Mouse (Mus musculus) urinary bladder, postnatal 36 days (tissue): ENCODE measurements at regions not wholly inside any gene's neighbourhood (a gene's known extent, or its start where the extent isn't known, plus 50 kb on each side); places are given as distances from the start of the nearest gene placed in this dataset.

Experiments
- DNase-seq, 2 experiments: peaks; one replicate each; pipeline ENCODE4 v3.0.0; 2022; ENCODE audit warnings: low spot score in 2 of 2, mixed read lengths in 1 of 2

- no peak for DNase-seq
These were observed 49.9 kb upstream of the Eed start for GRCm38 (mm10) chr7:90030486-90031250.

DNA sequence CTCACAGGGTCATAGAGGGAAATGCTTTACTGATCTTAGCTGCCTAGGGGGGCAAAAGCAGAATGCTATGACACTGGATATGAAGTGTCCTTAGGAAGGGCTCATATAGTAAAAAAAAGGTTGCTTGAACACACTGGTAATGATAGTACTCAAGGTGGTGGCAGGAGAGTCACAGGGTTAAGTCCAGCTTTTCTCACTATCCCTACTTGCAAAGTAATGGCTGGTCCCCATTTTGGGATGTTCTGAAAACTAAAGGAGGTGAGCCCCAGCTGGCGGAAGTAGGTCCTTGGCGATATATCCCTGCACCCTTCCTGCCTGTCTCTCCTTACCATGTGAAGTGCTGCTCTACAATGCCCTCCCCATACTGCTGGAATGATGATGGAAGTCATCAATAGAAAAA lies 52.3 kb upstream of the Eed start:
- no peak for DNase-seq

- DNase-seq = no peak
These were observed 53.0 kb upstream of the Eed start for GRCm38 (mm10) chr7:90033640-90034312.

DNA sequence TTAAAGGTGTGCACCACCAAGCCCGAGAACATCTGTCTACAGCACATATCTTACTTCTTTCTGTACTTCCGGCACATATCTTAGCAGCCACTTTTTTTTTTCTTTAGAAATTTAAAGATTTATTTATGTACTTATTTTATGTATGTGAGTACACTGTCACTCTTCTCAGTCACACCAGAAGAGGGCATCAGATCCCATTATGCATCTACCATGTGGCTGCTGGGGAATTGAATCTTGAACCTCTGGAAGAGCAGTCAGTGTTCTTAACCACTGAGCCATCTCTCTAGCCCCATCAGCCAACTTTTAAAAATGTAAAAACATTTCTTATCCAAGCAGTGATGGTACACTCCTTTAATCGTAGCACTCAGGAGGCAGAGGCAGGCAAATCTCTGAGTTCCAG lies 53.7 kb upstream of the Eed start:
- no peak for DNase-seq

GRCm38 (mm10) chr7:90035396-90035795 lies 54.6 kb upstream of the Eed start:
- no peak for DNase-seq

GRCm38 (mm10) chr7:90037736-90038135 lies 57.0 kb upstream of the Eed start:
- no peak for DNase-seq

GRCm38 (mm10) chr7:90039504-90039903 lies 58.7 kb upstream of the Eed start:
- no peak for DNase-seq

GRCm38 (mm10) chr7:90040581-90041340 lies 60.0 kb upstream of the Eed start:
- peak in 1 of 2 experiments; percentile 80 for DNase-seq

DNA sequence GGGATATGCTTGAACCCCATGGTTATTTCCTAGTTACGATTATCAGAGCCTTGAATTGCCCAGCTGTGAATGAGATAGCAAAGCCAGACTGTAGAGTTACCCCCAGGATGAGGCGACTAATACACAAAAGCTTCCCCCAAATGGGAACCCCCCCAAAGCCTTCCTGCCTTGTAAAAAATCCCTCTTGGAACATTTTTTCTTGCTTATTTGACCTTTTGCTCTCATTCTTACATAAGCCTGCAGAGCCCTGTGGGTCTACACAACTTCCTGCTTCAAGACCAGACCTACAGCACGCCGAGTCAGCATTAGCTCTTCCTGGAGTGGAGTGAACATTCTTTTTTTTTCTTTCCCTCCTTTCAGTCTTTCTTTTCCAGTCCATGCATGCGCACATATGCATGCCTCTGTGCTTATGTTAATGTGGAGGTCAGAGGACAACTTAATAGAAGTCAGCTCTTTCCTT lies 60.8 kb upstream of the Eed start:
- DNase-seq = no peak

DNA sequence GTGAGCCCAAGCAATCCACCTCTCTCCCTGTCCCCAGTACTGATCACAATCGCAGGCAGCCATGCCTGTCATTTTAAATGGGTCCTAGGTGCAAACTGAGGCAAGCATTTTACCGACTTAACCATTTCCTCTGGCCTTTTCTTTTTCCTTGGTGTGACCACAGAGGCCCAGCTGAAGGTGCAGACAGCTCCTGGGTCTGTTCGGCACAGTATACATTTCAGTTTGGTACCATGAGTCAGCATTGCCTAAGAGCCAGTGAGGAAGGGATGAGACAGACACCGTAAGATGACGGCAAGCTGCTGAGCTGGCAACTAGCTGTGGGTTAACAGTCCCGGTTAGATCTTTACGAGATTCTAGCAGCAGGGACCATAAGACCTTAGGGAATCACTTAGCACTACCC lies 61.6 kb upstream of the Eed start:
- no peak for DNase-seq

DNA sequence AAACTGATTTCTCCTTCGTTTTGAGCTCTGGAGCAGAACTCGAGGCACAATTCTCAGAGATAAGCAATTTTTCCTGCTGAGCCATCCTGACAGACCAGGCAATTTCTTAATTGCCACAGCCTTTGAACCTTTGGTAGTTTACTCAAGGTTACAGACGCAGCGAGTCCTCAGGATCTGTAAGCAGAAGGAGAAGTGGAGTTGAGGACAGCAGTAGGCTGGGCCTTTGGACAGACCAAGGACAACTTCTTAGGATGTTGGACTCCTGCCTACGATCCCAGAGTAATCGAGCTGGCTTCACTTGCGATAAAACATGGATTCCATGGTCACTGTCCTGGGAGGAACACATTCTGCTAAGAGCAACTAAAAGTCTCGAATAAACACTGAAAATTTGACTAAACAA lies 62.7 kb upstream of the Eed start:
- no peak for DNase-seq

GRCm38 (mm10) chr7:90044100-90044698 lies 63.4 kb upstream of the Eed start:
- no peak for DNase-seq

GRCm38 (mm10) chr7:90045208-90045800 lies 64.5 kb upstream of the Eed start:
- no peak for DNase-seq

- no peak for DNase-seq
These were observed 65.4 kb upstream of the Eed start for GRCm38 (mm10) chr7:90046228-90046627.

- DNase-seq = no peak
These were observed 66.1 kb upstream of the Eed start for GRCm38 (mm10) chr7:90046862-90047261.

DNA sequence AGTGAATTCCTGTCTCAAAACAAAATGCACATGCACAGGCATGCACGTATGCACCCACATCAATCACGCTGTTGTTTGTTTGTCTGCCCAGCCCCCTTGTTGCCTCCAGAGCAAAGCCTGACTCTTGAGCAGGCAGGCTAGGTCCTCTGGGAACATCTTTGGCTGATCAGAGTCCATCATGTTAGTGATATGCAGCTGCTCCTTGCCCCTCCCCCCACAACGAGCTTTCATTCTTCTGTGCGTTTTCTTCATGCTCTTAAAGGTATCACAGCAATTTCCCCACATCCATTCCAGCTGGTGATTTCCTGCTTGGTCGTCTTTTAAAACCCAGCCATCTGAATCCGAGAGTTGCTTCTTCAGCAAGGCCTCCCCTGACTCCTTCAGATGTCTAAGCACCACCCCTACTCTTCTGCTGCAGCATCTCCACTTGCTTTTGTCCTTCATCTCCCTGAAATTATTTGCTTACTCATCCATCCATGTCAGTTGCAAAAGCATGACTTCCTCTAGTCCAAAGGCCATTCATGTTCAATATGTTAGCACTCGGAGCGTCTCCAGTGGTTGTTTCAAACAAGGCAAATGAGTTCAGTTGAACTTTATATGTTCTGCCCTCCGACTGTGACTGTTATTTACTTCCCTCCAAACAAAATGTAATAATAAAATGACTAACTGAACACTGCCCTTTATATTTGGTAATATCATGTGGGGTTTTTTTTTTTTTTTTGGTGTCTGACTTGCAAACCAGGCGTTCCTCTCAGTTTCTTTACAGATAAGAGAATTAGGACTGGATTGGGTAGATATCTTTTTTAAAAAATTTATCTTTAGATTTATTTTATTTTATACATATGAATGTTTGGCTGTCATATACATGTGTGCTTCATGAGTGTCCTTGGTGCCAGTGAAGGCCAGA lies 67.9 kb upstream of the Eed start:
- no peak for DNase-seq

DNA sequence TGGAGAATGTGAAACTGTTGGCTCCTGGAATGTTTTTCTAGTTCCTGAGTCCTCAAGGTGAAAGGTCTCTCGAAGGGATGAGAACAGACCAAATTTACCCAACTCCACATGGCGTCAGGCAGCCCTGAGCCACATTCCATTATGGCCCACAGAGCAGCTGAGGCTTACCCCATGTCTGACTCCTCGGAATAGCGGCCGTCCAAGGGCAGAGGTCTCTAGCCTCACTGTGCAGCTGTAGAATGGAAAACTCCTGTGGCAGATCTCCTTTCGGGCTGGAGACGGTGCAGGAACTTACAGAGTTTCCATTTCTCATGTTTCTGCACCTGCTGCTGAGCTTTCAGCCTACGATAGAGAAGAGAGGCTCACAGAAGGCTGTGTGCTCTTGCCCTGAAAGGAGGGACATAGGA lies 69.1 kb upstream of the Eed start:
- no peak for DNase-seq

DNA sequence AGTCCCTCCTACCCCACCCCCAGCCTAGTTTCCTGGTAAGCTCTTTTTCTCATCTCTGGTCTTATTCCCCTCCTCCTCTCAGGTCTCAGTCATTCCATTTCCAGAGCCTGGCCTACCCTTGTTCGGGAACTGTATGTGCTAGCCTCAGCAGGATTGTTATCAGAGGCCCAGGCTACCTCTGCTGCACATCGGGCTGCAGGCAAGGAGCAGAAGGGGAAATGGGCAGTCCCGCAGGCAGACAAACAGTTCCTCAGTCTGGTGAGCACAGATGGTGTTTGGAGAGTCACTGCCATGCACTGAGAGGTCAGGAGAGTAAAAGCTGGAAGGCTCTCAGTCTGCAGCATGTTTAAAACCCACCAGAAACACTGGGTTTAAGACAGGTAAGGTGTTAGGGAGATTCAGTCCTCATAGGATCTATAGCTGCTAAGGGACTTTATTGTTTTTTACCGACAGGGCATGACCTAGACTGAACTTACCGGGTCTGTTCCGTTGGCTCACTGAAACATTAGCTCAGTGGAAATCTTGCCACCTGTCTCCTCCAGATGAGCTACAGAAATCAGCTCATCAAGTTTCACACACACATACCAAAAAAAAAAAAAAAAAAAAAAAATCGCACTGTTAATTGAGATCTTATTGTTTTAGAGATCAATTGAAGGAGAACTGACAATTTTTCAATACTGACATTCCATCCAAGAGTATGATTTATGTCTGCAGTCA lies 74.2 kb upstream of the Eed start:
- no peak for DNase-seq

DNA sequence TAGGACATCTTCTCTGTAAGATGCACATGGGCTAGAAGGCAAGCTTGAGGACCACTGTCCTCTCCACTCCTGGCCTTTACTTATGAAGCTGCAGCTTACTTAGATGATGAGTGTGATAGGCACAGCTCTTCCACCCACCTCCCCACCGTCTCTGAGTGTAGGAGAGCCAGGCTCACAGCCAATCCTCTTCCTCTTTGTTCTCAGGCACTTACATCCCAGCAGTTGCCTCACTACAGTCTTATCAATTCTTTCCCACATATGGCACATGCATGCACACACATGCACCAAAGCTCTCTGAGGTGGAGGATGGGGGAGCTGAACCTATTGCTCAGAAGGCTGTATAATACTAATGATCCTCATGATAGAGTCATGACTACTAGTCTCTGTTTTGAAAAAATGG lies 72.1 kb upstream of the Picalm start:
- no peak for DNase-seq

GRCm38 (mm10) chr7:90058636-90059035 lies 71.4 kb upstream of the Picalm start:
- no peak for DNase-seq
